Mouse (Mus musculus): ENCODE measurements around the gene Arhgdia.

Gene Arhgdia

DNA sequence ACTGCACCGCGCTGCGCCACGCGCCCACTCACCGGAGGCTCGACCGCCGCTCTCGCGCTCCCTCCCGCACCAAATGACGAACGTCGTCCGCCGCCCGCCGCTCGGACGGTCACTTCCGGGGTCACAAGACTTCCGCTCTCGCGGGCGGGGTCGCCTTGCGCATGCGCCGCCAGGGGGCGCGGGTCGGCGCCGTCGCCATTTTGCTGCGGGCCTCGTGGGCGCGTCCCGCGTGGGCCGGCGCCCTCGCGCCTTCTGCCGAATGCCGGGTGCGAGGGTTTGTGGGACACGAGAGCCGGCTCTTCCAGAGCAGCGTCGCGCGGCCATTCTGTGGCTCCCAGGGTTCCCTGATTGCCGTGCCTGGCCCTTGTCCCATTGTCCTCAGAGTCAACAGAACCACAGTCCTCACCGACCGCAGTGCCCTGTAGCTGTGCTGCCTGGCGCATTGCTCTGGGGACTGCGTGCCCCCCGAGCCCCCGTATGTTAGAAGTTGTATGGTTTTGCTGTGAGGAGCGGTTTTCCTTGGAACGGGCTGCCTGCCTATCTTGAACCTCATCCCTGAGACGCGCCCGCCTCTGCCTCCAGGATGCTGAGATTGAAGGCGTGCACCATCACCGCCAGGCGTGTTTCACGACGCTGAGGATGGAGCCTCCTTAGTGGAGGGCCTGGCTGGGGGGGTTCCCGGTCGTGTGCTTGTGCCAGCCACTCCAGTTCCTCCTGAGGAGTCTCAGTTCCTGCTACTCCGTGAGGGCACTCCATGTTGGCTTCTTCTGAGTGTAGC, at the start of gene Arhgdia:
Gene Arhgdia, minus strand, starts transcription at position 135 of the 778 bp plus-strand sequence.
- peak; percentile 86 for DNase-seq

DNA sequence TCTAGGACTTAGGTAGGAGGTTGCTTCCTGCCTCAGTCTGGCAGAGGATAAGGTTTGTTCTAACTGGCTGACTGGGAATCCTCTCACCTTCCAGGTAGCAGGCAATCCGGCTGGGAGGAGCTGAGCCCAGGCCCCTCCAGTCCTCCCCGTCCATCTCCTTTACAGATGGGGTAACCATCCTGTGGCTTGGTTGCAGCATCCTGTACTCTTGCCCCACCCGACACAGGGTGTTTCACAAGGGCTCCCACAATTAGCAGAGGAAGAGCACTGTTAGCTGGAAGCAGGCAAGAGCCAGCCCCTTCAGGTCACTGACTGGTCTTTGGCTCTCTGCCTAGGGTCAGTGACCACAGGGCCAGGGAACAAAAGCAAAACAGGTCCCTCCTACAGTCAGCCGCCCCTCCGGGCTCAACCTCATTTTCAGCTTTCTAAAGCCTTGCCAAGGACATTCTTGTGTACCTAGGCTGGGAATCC, 49.0 kb upstream of the Arhgdia start:
- DNase-seq, result no peak

DNA sequence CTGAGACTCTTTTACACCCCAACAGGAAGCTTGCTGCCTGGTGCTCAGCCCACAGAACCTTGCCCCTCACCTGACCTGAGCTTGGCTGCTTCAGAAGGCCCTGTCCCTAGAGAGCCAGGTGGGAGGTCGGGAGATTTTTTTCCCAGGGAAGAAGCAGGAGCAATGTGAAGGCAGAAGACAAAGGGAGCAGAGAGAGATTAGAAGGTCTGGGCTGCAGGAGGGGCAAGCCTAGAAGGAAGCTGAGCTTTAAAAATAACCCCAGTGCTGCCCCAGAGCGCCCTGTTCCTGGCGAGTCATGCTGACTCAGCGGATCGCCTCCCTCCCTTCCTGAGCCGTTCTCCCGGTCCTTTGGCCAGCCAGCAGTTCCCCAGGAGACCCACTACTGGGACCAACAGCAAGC, 48.5 kb upstream of the Arhgdia start:
- no peak for DNase-seq

DNA sequence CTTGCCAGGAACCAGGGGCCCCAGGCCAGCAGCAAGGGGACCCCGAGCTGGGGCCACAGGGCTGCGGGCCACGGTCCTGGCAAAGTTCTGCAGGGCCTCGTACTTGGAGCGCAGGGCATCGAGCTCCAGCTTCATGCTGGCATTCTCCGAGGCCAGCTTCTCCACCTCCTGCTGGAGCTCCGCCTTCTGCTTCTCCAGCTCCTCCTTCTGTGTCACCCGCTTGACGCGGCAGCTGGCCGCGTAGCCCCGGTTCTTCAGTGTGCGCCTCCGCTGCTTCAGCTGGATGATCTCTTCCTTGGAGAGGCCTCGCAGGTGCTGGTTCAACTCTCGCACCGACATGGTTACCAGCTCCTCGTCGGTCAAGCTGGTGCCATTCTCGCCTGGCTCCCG, 47.9 kb upstream of the Arhgdia start:
- no peak for DNase-seq

DNA sequence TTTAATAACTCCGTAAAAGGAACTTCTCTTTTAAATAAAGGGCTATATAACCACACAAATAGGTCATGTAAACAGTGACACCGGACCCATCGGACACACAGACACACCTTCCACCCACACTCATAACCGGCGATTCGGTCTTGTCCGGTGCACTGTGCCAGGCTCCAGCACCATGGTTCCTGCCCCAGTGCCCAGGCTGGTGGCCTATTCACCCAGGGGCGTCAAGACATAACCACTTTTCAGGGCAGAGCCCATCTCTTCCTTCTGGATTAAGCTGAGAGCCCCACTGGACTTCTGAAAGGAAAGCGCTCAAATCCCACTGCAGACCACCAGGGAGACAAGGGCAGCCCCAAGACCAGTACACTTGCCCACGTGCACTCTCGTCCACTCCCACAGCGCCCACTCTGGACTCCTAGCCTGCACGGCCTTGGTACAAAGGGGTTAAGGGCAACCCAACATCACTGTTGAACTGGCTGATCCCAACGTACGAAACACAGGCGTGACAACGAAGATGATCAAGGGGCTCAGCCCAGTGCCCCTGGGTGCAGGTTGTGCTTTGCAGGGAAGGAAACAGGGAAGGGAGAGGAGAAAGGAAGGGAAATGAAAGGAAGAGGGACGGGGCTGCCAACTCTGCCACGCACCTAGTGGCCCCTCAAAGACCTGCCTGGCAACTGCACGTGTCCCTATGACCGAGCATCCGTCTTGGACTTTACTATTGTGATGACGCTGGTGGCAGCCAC, 47.3 kb upstream of the Arhgdia start:
- no peak for DNase-seq

DNA sequence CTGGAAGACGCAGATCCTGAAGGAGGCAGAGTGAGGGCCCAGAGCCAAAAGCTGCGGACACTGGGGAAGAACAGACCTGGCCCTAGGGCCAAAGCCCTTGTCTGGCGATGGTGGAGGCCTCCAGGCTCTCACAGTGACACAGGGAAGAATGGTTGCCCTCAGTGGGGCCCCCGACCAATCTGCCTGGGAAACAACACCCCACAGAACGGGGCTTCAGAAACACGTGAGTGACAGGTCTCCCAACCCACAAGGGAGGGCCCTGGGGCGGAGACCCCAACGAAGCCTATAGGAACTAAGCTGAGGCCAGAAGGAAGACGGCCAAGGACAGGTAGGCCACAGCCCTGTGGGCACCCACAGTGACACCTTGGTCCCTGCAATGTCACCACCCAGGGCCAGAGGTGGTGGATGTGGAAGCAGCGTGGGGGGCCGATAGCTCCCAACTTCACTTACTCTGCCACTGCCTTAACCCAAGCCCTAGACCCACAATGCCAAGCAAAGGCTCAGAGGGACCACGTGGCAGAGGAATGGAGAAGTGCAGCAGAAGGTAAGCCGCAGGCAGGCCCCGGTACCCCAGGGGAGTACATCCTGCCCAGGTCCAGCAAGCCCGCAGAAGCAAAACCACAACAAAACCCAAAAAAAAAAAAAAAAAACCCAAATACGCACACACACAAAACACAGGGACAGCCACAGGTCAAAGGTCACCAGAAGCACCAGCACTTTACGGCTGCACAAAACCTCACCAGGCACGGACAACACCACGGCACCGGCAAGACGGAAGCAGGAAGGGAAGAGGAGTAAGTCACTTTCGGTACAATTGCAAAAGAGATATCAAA, 46.3 kb upstream of the Arhgdia start:
- DNase-seq, result no peak

DNA sequence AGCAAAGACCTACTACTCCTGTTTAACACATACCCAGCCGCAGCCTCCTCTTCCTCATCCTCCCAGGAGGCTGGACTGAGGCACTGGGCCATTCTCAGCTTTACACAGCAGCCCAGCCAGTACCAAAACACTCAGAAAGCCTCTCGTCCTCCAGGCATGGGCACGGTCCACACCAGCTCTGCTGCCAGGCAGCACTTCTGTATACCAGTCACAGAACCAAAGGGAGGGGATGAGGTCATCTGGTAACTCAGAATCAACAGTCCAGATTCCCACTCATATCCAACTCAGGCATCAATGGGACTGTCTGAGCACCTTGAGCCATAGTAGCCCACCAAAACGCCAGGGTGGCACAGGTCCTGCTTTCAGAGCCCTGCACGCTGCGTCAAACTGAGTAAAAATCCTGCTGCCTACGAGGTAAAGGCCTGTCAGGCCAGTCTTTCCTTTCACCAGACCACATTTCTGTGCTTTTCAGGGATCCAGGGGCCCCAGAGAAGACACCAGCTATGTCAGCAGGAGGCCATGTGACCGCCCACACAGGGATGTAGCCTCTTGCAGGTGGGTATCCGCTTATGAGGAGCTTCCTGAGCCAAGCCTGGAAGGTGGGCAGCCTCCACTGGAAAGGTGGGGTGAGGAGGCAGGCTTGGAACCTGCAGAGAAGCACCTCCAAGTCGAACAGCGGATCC, 45.5 kb upstream of the Arhgdia start:
- DNase-seq, result no peak

DNA sequence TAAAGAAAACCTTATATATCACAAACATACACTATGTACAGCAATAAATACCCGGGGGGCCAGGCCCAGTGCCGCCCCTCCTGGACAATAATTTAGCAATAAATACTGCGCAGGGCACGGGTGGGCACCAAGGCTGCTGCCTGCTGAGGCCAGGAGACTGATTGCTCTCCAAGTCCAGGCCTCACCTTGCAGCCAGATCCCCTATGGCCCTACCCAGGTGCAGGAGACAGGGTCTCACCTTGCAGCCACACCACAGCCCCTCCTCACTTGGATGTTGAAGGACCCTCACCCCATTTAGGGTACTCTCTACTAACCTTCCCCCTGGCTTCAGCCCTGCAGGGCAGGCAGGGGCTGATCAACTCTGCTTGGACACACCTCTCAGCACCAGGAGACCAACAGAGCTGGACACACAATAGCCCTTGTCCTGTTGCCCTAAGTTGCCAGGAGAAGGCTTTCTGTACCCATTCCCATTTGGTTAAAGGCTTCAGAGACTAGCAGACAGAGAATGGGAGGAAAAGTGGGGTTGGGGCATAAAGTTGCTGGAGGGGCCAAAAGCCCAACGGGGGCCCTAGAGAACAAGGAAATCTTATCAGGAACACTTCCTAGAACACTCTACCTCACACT, 43.8 kb upstream of the Arhgdia start, which contains the start of gene Sirt7:
Gene Sirt7, minus strand, starts transcription at position 89 of the 624 bp plus-strand sequence.
- no peak for DNase-seq

DNA sequence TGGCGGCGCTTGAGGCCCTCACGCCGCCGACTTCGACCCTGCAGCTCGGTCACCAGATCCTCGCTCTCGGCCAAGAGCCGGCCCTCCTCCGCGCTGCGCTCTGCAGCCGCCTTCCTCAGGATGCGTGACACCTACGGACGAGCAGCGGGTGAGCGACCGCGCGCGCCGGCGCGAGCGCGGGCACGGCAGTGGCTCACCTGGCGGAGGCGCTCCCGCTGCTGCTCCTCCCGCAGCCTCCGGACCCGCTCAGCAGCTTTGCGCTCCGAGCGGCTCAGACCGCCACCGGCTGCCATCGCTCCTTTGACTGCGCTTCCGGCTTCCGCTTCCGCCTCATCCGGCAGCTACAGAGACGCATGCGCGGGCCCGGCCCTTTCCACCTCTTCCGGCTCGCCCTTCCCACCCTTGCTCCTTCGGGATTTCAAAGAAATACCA, 43.3 kb upstream of the Arhgdia start:
- peak; percentile 80 for DNase-seq

DNA sequence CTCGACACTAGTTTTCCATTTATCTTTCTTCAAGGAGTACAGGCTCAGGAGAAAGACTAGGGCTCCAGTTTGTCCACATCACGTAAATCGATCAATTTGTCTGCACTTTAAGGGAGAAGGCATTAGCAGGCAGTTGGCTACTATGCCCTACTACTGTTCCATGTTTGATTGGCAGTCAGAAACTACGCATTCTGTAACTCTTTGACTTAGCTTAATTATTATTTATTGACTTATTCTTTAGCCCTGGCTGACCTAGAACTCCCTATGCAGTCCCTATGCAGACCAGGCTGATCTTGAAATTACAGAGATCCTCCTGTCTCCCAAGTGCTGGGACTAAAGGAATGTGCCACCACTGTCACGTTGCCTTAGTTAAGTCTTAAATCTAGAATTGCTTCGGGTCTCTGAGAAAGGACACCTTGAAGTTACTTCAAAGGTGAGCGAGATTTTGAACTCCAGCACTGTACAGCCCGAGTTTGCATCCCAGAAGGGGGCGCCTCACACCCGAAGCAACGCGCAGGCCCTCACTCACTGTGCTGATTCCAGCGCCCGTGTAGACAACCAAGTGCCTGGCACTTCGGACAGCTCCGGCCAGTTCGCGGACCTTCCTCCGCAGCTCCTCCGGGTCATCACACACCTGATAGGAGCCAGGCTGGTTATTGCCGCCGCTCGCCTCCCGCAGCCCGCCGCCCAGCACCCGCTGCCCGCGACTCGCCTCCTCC, 42.7 kb upstream of the Arhgdia start:
- peak; percentile 58 for DNase-seq

DNA sequence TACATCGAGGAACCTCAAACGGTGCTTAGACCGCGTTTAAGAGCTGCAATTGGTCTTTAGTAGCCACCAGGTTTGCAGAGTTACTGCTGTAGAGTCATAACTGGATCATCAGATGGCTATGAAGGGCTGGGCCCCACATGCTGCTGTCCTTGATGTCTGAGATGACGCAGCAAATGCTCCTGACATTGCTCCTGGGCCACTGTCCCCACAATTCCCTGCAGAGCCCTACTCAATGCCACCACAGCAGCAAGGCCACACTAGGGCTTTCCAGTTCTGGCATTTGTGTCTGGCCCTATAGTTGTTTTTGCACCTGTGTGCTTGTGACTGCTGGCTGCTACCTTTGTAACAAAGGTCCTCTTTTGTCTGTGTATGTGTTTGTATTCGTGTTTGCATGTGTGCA, 41.4 kb upstream of the Arhgdia start:
- DNase-seq, result no peak

DNA sequence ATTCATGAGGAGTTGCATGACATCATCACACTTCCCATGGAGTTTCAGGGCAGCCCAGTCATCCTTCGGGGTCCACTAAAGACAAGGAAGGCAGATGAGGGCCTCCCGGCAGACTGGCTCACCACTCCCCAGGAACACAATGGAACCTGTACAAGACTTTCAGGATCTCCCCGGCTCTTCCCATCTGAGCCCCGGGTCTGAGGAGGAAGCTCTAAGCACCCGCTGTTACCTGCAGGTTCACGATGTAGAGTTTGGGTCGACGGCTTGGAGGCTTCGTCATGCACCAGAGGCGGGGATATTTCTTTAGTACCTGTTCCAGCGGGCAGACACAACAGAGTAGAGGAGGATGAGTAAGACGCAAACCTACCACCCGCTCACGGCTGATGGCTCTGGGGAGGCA, 38.8 kb upstream of the Arhgdia start:
- peak; percentile 37 for DNase-seq

DNA sequence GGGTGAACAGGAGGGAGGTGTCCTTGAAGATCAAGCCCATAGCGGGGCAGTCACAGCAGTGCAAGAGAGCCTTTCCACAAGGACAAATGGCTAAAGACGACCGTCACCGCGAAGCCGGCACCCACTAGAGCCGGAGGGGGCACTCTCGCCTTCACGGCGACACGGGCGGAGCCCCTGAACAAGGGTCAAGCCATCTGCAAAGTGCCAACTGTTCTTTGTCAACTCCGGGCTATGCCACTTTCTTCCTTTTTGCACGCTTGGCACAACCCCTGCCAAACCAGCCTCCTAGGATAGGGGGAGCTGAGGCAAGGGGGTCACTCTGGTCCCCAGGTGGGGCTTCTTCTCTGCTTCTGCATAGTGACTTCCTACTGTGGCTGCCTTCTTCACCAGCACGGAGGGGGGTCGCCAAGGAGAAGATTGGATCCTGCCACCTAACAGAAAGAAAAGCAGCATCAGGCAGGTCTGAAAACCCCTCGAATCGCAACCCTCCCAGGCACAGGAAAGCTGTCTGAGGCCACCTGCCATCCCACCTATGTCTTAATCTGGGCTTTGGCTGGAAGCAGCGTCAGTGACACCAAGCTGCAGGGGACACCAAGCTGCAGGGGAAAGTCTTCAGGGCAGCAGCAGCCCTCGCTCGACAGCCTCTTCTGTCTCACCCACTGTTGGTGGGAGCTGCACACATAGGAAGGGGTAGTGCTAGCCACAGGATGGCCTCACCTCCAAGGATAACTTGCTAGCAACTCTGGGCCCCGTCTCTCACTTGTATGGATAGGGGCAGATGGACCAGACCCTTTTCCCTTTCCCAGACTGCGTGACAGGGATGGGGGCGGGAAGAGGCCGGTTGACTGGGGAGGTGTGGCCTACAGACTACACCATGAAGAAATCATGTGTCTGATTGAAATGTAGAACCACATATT, 37.5 kb upstream of the Arhgdia start:
- peak; percentile 61 for DNase-seq

DNA sequence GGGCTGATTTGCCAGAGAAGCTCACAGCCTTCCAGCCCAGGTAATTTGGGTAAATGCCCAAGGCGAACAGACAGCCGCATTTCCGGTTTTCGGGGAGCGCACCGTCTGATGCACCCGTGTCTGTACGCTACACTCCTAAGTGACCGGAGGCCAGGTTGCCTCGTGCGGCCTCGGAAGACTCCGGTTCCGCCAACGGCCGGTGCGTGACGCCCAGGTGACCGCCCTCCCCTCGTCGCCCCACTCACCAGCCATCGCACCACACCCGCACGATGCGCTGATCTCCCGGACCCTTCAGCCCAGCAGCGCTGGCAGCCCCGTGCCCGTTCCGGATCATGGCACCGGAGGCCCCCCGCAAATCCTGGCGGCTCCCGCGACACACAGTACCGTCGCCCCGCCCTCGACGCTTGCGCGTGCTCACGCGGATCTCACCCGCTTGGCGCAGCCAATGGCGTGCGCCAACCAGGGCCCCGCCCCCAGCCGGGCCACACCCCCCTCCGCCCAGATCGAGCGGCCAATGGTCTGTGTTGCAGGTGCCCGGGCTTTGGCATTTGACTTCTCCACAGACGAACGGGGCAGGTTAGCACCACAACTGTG, 36.2 kb upstream of the Arhgdia start, which contains the start of gene Pcyt2:
Gene Pcyt2, minus strand, starts transcription at position 418 of the 594 bp plus-strand sequence.
- DNase-seq, result peak; percentile 94

DNA sequence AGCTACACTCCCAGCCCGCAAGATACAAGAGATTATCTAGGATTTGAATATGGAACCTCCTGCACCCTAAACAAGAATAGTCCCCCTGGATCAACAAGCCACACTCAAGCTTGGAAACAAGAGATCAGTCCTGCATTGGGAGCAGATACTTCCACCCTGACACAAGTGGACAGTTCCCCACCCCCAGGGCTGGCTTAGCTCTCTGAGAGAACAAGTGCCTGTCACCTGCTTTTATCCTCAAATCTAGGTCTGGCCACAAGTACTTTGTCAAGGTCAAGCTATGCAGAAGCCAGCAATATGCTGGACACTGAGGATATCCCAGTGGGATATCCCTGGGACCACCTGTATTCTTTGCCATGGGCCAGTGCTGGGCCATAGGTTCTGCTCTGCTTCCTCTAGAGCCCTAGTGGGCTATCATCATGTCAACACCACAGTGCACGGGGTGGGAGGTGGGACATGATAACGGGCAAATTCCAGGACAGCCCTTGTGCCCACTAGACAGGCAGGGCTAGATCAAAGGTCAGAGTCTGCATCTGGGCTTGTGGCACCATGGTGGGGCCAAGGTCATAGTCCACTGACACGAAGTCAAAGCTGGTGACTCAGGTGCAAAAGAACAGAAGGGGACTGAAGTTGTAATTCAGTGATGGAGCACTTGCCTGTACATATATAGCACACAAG, 35.3 kb upstream of the Arhgdia start:
- peak; percentile 57 for DNase-seq

DNA sequence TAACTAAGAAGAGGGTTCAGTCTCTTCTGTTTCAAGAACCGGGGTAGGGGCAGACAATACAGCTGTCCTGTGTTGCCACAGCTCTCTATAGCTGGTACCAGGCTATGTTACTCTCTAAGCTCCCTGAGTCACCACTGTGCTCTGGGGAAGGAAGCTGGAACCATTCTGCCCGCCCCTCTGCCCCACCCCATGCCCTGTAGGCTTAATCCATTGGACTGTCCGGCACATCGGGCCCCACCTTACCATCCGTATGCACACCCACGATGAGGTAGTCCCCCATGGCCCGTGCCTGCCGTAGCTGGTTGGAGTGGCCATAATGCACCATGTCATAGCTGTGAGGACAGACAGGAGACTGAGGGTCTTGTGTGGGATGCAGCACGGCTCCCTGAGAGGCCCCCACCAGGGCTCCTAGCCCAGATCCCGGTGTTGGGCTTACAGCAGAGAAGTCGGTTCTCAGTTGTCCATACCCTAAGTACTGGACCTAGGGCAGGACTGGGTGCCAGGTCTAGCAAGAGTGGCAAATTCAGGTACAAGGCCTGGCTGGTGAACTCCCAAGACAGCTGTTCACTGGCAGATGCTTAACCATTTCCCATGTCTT, 34.3 kb upstream of the Arhgdia start:
- peak; percentile 46 for DNase-seq

DNA sequence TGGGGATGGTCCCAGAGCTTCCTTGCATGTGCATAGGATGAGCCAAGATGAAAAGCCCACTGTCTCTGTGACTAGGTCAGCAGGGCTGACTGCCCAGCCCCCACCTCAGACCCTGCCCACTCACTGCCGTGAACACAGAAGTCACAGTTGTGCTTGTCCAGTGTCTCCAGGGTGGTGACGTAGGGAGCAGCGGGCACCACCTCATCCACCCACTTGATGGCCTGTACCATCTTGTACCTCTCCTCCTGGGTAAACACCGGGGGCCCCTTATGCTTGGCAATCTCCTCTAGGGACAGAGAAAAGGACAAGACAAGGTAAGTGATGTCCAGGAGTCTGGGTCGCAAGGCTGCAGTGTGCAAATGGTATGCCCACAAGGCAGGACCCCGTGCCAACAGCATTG, 33.7 kb upstream of the Arhgdia start:
- DNase-seq, result peak; percentile 52

DNA sequence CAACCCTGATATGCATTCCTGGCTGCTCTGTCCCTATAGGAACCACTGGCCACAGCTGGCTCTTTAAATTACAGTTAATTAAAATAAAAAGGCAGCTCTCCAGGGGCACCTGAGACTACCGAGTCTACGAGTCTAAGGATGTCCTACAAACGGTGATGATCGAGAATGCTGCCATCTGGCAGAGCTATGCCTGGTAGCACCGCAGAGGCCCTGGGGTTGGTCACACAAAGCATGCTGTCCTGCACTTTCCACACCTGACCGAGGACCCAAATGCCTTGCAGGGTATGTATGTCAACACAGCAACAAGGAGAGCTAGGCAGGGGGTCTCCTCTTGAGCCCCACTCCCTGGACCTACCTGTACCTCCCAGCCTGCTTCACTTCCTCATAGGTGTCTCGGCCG, 32.6 kb upstream of the Arhgdia start:
- DNase-seq, result peak; percentile 61
